Mouse (Mus musculus) liver, adult 2 months (tissue): ENCODE results near the gene Grip2.

Source experiments
- CTCF ChIP-seq: fragments of 200-500 bp; IDR thresholded peaks from 2 replicates; pipeline ENCODE4 v1.5.1; 2011; ENCODE audit warnings: low read depth, low read length, control low read depth
- POLR2A ChIP-seq: fragments of 200-500 bp; IDR thresholded peaks from 2 replicates; pipeline ENCODE4 v1.6.1; 2011; ENCODE audit warnings: low read length, control low read depth; ENCODE audit not compliant: insufficient read depth; ENCODE audit errors: extremely low read depth

GRCm38 (mm10) chr6:91743886-91744285 lies 83.2 kb downstream of the Grip2 start:
- TF ChIP-seq CTCF (no peak), POLR2A (no peak)
